Mouse (Mus musculus) neural tube, embryonic 14.5 days (tissue): ENCODE results near the gene Vstm2a. TPM values are rescaled to one million over a fixed set of nuclear protein-coding genes. Genes with fewer than 3 reads are reported as not detected.

Experiments used
- ATAC-seq: fragments of 200-750 bp; cut with Nextera tagmentation; 2 replicates; pipeline ENCODE4 v1.8.0; 2017; ENCODE audit warnings: low read depth, mild to moderate bottlenecking, moderate TSS enrichment, moderate library complexity
- H3K27ac ChIP-seq: fragments of 300-500 bp; sonication (generic); 2 replicates; pipeline ENCODE4 v1.5.1; 2014; ENCODE audit warnings: low read depth, mild to moderate bottlenecking, control low read depth, low read length, moderate library complexity, mixed read lengths
- H3K27me3 ChIP-seq: fragments of 300-500 bp; sonication (generic); 2 replicates; pipeline ENCODE4 v1.6.1; 2014; ENCODE audit warnings: low read length; ENCODE audit not compliant: control insufficient read depth, insufficient read depth
- H3K36me3 ChIP-seq: fragments of 300-500 bp; sonication (generic); 2 replicates; pipeline ENCODE4 v1.6.1; 2014; ENCODE audit warnings: low read length, mixed read lengths; ENCODE audit not compliant: control insufficient read depth, insufficient read depth
- H3K4me1 ChIP-seq: fragments of 300-500 bp; sonication (generic); 2 replicates; pipeline ENCODE4 v1.6.1; 2014; ENCODE audit warnings: low read length; ENCODE audit not compliant: control insufficient read depth, insufficient read depth
- H3K4me2 ChIP-seq: fragments of 300-500 bp; sonication (generic); 2 replicates; pipeline ENCODE4 v1.6.1; 2014; ENCODE audit warnings: mild to moderate bottlenecking, low read depth, low read length, control low read depth
- H3K4me3 ChIP-seq: fragments of 300-500 bp; sonication (generic); 2 replicates; pipeline ENCODE4 v1.5.1; 2014; ENCODE audit warnings: low read depth, low read length, control low read depth, mixed read lengths
- H3K9ac ChIP-seq: fragments of 300-500 bp; sonication (generic); replicated peaks from 2 replicates; pipeline ENCODE4 v1.6.1; 2014; ENCODE audit warnings: low read depth, mild to moderate bottlenecking, control low read depth, low read length, mixed read lengths
- H3K9me3 ChIP-seq: fragments of 300-500 bp; sonication (generic); 2 replicates; pipeline ENCODE4 v1.6.1; 2016; ENCODE audit warnings: low read length; ENCODE audit not compliant: control insufficient read depth
- WGBS: fragments of 180-500 bp; shearing (Covaris S2); extraction: QIAGEN DNeasy Blood & Tissue Kit; methylation state at CpG from one replicate; pipeline ENCODE4 v1.1.7; 2014; 5-methylcytosine and 5-hydroxymethylcytosine counted together
- polyA plus RNA-seq: library from polyadenylated mRNA; unstranded; fragments of >200 nt; fragmentation: Nextera tagmentation; extraction: Ambion mirVana; gene quantifications from 2 replicates; pipeline ENCODE4 v1.2.1, GENCODE M21; 2014

The Vstm2a gene
- polyA plus RNA-seq, 1 experiment from 2014 or later: 101 TPM

GRCm38 (mm10) chr11:16403627-16404026 is 146.1 kb downstream of the Vstm2a start:
- ATAC-seq: no peak
- H3K9me3 ChIP-seq: no peaks in the 10 kb centered on the region
- H3K27ac ChIP-seq: no peak overlapping the region
- H3K9ac ChIP-seq: no peak overlapping the region
- H3K4me3 ChIP-seq: no peak overlapping the region
- H3K36me3 ChIP-seq: no peaks in the 10 kb centered on the region
- WGBS: 48% methylated on average over 2 of the region's 2 CpGs
- no peaks in the 10 kb centered on the region for H3K27me3 ChIP-seq
- no peaks in the 10 kb centered on the region for H3K4me1 ChIP-seq
- no peak overlapping the region for H3K4me2 ChIP-seq

GRCm38 (mm10) chr11:16411736-16412135 is 154.2 kb downstream of the Vstm2a start:
- 81% methylated on average over 1 of the region's 1 CpGs for WGBS
- Histone ChIP-seq H3K9ac (no peak overlapping the region), H3K4me2 (no peak overlapping the region), H3K27me3 (no peaks in the 10 kb centered on the region), H3K27ac (no peak overlapping the region), H3K36me3 (no peaks in the 10 kb centered on the region), H3K9me3 (no peaks in the 10 kb centered on the region), H3K4me3 (no peak overlapping the region), H3K4me1 (no peaks in the 10 kb centered on the region)
- no peak for ATAC-seq

- Histone ChIP-seq H3K27ac (no peak overlapping the region), H3K4me3 (no peak overlapping the region), H3K9ac (no peak overlapping the region), H3K27me3 (no peaks in the 10 kb centered on the region), H3K9me3 (no peaks in the 10 kb centered on the region), H3K36me3 (no peaks in the 10 kb centered on the region), H3K4me1 (no peaks in the 10 kb centered on the region), H3K4me2 (no peak overlapping the region)
- peak; percentile 94 for ATAC-seq
- WGBS: 31% methylated on average over 4 of the region's 4 CpGs
Observed at GRCm38 (mm10) chr11:16412609-16413008, 155.1 kb downstream of the Vstm2a start.

- no peaks in the 10 kb centered on the region for H3K4me1 ChIP-seq
- no peaks in the 10 kb centered on the region for H3K36me3 ChIP-seq
- H3K9me3 ChIP-seq: no peaks in the 10 kb centered on the region
- 71% methylated on average over 1 of the region's 1 CpGs for WGBS
- H3K4me2 ChIP-seq: no peak overlapping the region
- peak; percentile 26; the same call in 1 of the 2 replicates for ATAC-seq
- no peak overlapping the region for H3K27ac ChIP-seq
- no peaks in the 10 kb centered on the region for H3K27me3 ChIP-seq
- no peak overlapping the region for H3K4me3 ChIP-seq
- no peak overlapping the region for H3K9ac ChIP-seq
Observed at GRCm38 (mm10) chr11:16413077-16413644, 155.6 kb downstream of the Vstm2a start.

GRCm38 (mm10) chr11:16439548-16440251 is 182.2 kb downstream of the Vstm2a start:
- H3K4me1 ChIP-seq: no peaks in the 10 kb centered on the region
- no peak for ATAC-seq
- WGBS: 92% methylated on average over 7 of the region's 7 CpGs
- no peak overlapping the region for H3K4me3 ChIP-seq
- no peak overlapping the region for H3K4me2 ChIP-seq
- no peak overlapping the region for H3K9ac ChIP-seq
- H3K27me3 ChIP-seq: no peaks in the 10 kb centered on the region
- H3K36me3 ChIP-seq: no peaks in the 10 kb centered on the region
- no peaks in the 10 kb centered on the region for H3K9me3 ChIP-seq
- H3K27ac ChIP-seq: no peak overlapping the region
